Mouse (Mus musculus): ENCODE measurements around the gene Padi4. TPM values are rescaled to one million over a fixed set of nuclear protein-coding genes. Genes with fewer than 3 reads are reported as not detected.

Gene Padi4
- polyA plus RNA-seq, 1 experiment from 2014 or later = 0.19 TPM

- Histone ChIP-seq H3K4me2 (replicated peaks) (no peak overlapping the region), H3K27ac (0 out of 2 replicates have a peak overlapping the region, but pooled peaks have one; percentile 6), H3K9me3 (no peaks in the 10 kb centered on the region), H3K4me1 (replicated peaks) (peaks cover 83% of the 10 kb centered on the region), H3K9ac (replicated peaks) (no peak overlapping the region), H3K36me3 (peaks cover 97% of the 10 kb centered on the region), H3K4me3 (replicated peaks) (no peak overlapping the region), H3K27me3 (no peaks in the 10 kb centered on the region)
- 89% methylated on average over 10 of the region's 10 CpGs for WGBS
- no peak for ATAC-seq
These were observed 64.4 kb downstream of the Padi4 start for GRCm38 (mm10) chr4:140709617-140710016.

- H3K9me3 ChIP-seq = no peaks in the 10 kb centered on the region
- H3K4me1 ChIP-seq (replicated peaks) = peaks cover 83% of the 10 kb centered on the region
- H3K4me3 ChIP-seq (replicated peaks) = no peak overlapping the region
- H3K4me2 ChIP-seq (replicated peaks) = no peak overlapping the region
- H3K27me3 ChIP-seq = no peaks in the 10 kb centered on the region
- H3K36me3 ChIP-seq = peaks cover 96% of the 10 kb centered on the region
- 0 out of 2 replicates have a peak overlapping the region, but pooled peaks have one; percentile 32 for H3K27ac ChIP-seq
- WGBS = 79% methylated on average over 7 of the region's 7 CpGs
- H3K9ac ChIP-seq (replicated peaks) = no peak overlapping the region
- no peak for ATAC-seq
These were observed 64.9 kb downstream of the Padi4 start for GRCm38 (mm10) chr4:140709111-140709510.

- no peak for ATAC-seq
- Histone ChIP-seq H3K4me3 (replicated peaks) (no peak overlapping the region), H3K27ac (0 out of 2 replicates have a peak overlapping the region, but pooled peaks have one; percentile 32), H3K27me3 (no peaks in the 10 kb centered on the region), H3K4me2 (replicated peaks) (no peak overlapping the region), H3K9me3 (no peaks in the 10 kb centered on the region), H3K36me3 (peaks cover 91% of the 10 kb centered on the region), H3K4me1 (replicated peaks) (peaks cover 83% of the 10 kb centered on the region), H3K9ac (replicated peaks) (no peak overlapping the region)
- 89% methylated on average over 18 of the region's 18 CpGs for WGBS
These were observed 65.6 kb downstream of the Padi4 start for GRCm38 (mm10) chr4:140708297-140708927.

GRCm38 (mm10) chr4:140707615-140708014 is 66.4 kb downstream of the Padi4 start:
- no peak for ATAC-seq
- Histone ChIP-seq H3K4me3 (replicated peaks) (no peak overlapping the region), H3K9me3 (no peaks in the 10 kb centered on the region), H3K27ac (no peak overlapping the region), H3K36me3 (peaks cover 83% of the 10 kb centered on the region), H3K27me3 (no peaks in the 10 kb centered on the region), H3K9ac (replicated peaks) (no peak overlapping the region), H3K4me2 (replicated peaks) (no peak overlapping the region), H3K4me1 (replicated peaks) (peaks cover 82% of the 10 kb centered on the region)
- WGBS = 84% methylated on average over 4 of the region's 4 CpGs

- 28% methylated on average over 4 of the region's 4 CpGs for WGBS
These were observed 69.9 kb downstream of the Padi4 start for GRCm38 (mm10) chr4:140704166-140704565.

GRCm38 (mm10) chr4:140703636-140704035 is 70.4 kb downstream of the Padi4 start:
- Histone ChIP-seq H3K27me3 (peaks cover 22% of the 10 kb centered on the region), H3K4me3 (replicated peaks) (peak overlapping the region; percentile 89), H3K4me2 (replicated peaks) (peak overlapping the region; percentile 85), H3K36me3 (peaks cover 43% of the 10 kb centered on the region), H3K9me3 (no peaks in the 10 kb centered on the region), H3K9ac (replicated peaks) (peak overlapping the region; percentile 96), H3K27ac (peak overlapping the region; percentile 99), H3K4me1 (replicated peaks) (peaks cover 74% of the 10 kb centered on the region)
- WGBS = 4% methylated on average over 8 of the region's 8 CpGs
- peak; percentile 29 for ATAC-seq

More at GRCm38 (mm10) chr4:140704166-140704565, 69.9 kb downstream of the Padi4 start:
- H3K27ac ChIP-seq = peak overlapping the region; percentile 99
- H3K4me1 ChIP-seq (replicated peaks) = peaks cover 79% of the 10 kb centered on the region
- peaks cover 48% of the 10 kb centered on the region for H3K36me3 ChIP-seq
- H3K4me2 ChIP-seq (replicated peaks) = peak overlapping the region; percentile 85
- H3K4me3 ChIP-seq (replicated peaks) = peak overlapping the region; percentile 89
- H3K9ac ChIP-seq (replicated peaks) = peak overlapping the region; percentile 96
- ATAC-seq = no peak
- no peaks in the 10 kb centered on the region for H3K9me3 ChIP-seq
- peaks cover 16% of the 10 kb centered on the region for H3K27me3 ChIP-seq

GRCm38 (mm10) chr4:140702611-140703327 is 71.3 kb downstream of the Padi4 start:
- peak overlapping the region; percentile 89 for H3K4me3 ChIP-seq (replicated peaks)
- H3K4me1 ChIP-seq (replicated peaks) = peaks cover 66% of the 10 kb centered on the region
- H3K9me3 ChIP-seq = no peaks in the 10 kb centered on the region
- H3K4me2 ChIP-seq (replicated peaks) = peak overlapping the region; percentile 85
- peak overlapping the region; percentile 99 for H3K27ac ChIP-seq
- ATAC-seq = peak; percentile 61
- H3K27me3 ChIP-seq = peaks cover 30% of the 10 kb centered on the region
- H3K9ac ChIP-seq (replicated peaks) = peak overlapping the region; percentile 96
- 0% methylated on average over 28 of the region's 68 CpGs for WGBS
- peaks cover 34% of the 10 kb centered on the region for H3K36me3 ChIP-seq

- Histone ChIP-seq H3K4me3 (replicated peaks) (peak overlapping the region; percentile 89), H3K27me3 (peaks cover 30% of the 10 kb centered on the region), H3K4me1 (replicated peaks) (peaks cover 59% of the 10 kb centered on the region), H3K27ac (peak overlapping the region; percentile 99), H3K4me2 (replicated peaks) (peak overlapping the region; percentile 85), H3K9me3 (no peaks in the 10 kb centered on the region), H3K36me3 (peaks cover 26% of the 10 kb centered on the region), H3K9ac (replicated peaks) (peak overlapping the region; percentile 96)
- ATAC-seq = no peak
- under 1% methylated on average over 87 of the region's 107 CpGs for WGBS
These were observed 72.1 kb downstream of the Padi4 start for GRCm38 (mm10) chr4:140701716-140702561.

- H3K36me3 ChIP-seq = peaks cover 20% of the 10 kb centered on the region
- peak overlapping the region; percentile 99 for H3K27ac ChIP-seq
- H3K9me3 ChIP-seq = no peaks in the 10 kb centered on the region
- peak; percentile 81 for ATAC-seq
- H3K4me3 ChIP-seq (replicated peaks) = peak overlapping the region; percentile 89
- peaks cover 30% of the 10 kb centered on the region for H3K27me3 ChIP-seq
- peak overlapping the region; percentile 85 for H3K4me2 ChIP-seq (replicated peaks)
- peaks cover 51% of the 10 kb centered on the region for H3K4me1 ChIP-seq (replicated peaks)
- WGBS = under 1% methylated on average over 61 of the region's 61 CpGs
- H3K9ac ChIP-seq (replicated peaks) = peak overlapping the region; percentile 96
These were observed 72.9 kb downstream of the Padi4 start for GRCm38 (mm10) chr4:140701049-140701715.

- no peaks in the 10 kb centered on the region for H3K9me3 ChIP-seq
- peak within 1 kb of the TSS; percentile 99 for H3K27ac ChIP-seq
- peak within 1 kb of the TSS; percentile 89 for H3K4me3 ChIP-seq (replicated peaks)
- H3K4me2 ChIP-seq (replicated peaks) = peak within 1 kb of the TSS; percentile 85
- peaks cover 44% of the 10 kb centered on the region for H3K4me1 ChIP-seq (replicated peaks)
- no peak for ATAC-seq
- 6% methylated on average over 20 of the region's 20 CpGs for WGBS
- peaks cover 30% of the 10 kb centered on the region for H3K27me3 ChIP-seq
- peak within 1 kb of the TSS; percentile 96 for H3K9ac ChIP-seq (replicated peaks)
- H3K36me3 ChIP-seq = peaks cover 12% of the 10 kb centered on the region
These were observed 73.6 kb downstream of the Padi4 start, which contains the start of gene Rcc2 for GRCm38 (mm10) chr4:140700269-140701018. TSS of gene Rcc2 (plus strand) at chr4:140700541.

Data from midbrain, embryonic 13.5 days (tissue).